Mouse (Mus musculus) heart, embryonic 15.5 days (tissue): Measurements from ENCODE around the gene Nr1i2. TPM values are rescaled to one million over a fixed set of nuclear protein-coding genes. Genes with fewer than 3 reads are reported as not detected.

ENCODE experiments used
- ATAC-seq: fragments of 200-750 bp; cut with Nextera tagmentation; replicated peaks from 2 replicates; pipeline ENCODE4 v1.8.0; 2017; ENCODE audit warnings: low read depth, moderate TSS enrichment; ENCODE audit not compliant: insufficient number of reproducible peaks, insufficient read depth, low FRiP score
- H3K27ac ChIP-seq: fragments of 300-500 bp; sonication (generic); 2 replicates; pipeline ENCODE4 v1.5.1; 2015; ENCODE audit warnings: mild to moderate bottlenecking, inconsistent platforms
- H3K27me3 ChIP-seq: fragments of 300-500 bp; sonication (generic); 2 replicates; pipeline ENCODE4 v1.6.1; 2015; ENCODE audit warnings: inconsistent platforms
- H3K36me3 ChIP-seq: fragments of 300-500 bp; sonication (generic); 2 replicates; pipeline ENCODE4 v1.6.1; 2015; ENCODE audit warnings: mild to moderate bottlenecking, inconsistent platforms
- H3K4me1 ChIP-seq: fragments of 300-500 bp; sonication (generic); replicated peaks from 2 replicates; pipeline ENCODE4 v1.6.1; 2015; ENCODE audit warnings: inconsistent platforms
- H3K4me2 ChIP-seq: fragments of 300-500 bp; sonication (generic); 2 replicates; pipeline ENCODE4 v1.6.1; 2015; ENCODE audit warnings: inconsistent platforms, mild to moderate bottlenecking, moderate library complexity
- H3K4me3 ChIP-seq: fragments of 300-500 bp; sonication (generic); 2 replicates; pipeline ENCODE4 v1.5.1; 2015; ENCODE audit warnings: mild to moderate bottlenecking, inconsistent platforms
- H3K9ac ChIP-seq: fragments of 300-500 bp; sonication (generic); 2 replicates; pipeline ENCODE4 v1.6.1; 2015; ENCODE audit warnings: mild to moderate bottlenecking, inconsistent platforms
- H3K9me3 ChIP-seq: fragments of 300-500 bp; sonication (generic); replicated peaks from 2 replicates; pipeline ENCODE4 v1.6.1; 2016; ENCODE audit warnings: inconsistent platforms
- WGBS: fragments of 180-500 bp; shearing (Covaris S2); methylation state at CpG from one replicate; pipeline ENCODE4 v1.1.7; 2015; ENCODE audit warnings: mixed read lengths; 5-methylcytosine and 5-hydroxymethylcytosine counted together
- polyA plus RNA-seq: library from polyadenylated mRNA; unstranded; fragments of >200 nt; fragmentation: Nextera tagmentation; extraction: Ambion mirVana; gene quantifications from 2 replicates; pipeline ENCODE4 v1.2.1, GENCODE M21; 2015

The Nr1i2 gene
- polyA plus RNA-seq, 1 experiment from 2014 or later, result not detected

GRCm38 (mm10) chr16:38307651-38308050 lies 13.0 kb upstream of the Nr1i2 start:
- WGBS, result 66% methylated on average over 7 of the region's 7 CpGs
- H3K4me1 ChIP-seq, result no peaks in the 10 kb centered on the region; the same call in 1 of the 2 replicates
- H3K36me3 ChIP-seq, result no peaks in the 10 kb centered on the region
- no peaks in the 10 kb centered on the region for H3K27me3 ChIP-seq
- H3K4me3 ChIP-seq, result no peak overlapping the region
- no peaks in the 10 kb centered on the region for H3K9me3 ChIP-seq
- no peak overlapping the region for H3K27ac ChIP-seq
- no peak overlapping the region for H3K9ac ChIP-seq
- H3K4me2 ChIP-seq, result no peak overlapping the region
- no peak for ATAC-seq

DNA sequence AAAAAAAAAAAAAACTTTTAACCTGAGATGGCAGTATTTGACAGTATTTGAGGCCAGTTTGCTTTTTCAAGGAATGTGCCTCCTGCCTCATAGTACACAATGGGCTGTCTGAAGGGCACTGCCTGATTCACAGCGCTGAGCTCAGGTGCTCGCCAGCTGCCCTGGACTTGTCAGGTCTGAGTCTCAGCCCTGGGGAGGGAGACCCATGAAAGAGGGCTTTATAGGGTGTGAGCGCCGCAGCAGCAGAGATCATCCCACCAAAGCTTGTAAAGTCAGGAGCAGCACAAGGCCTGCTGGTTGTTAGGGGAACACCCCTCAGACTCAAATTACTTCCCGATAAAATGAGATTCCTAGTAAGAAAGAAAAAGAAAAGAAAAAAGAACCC lies 12.6 kb upstream of the Nr1i2 start:
- Histone ChIP-seq H3K4me1 (no peaks in the 10 kb centered on the region; the same call in 1 of the 2 replicates), H3K27ac (no peak overlapping the region), H3K9me3 (no peaks in the 10 kb centered on the region), H3K4me2 (no peak overlapping the region), H3K4me3 (no peak overlapping the region), H3K9ac (no peak overlapping the region), H3K36me3 (no peaks in the 10 kb centered on the region), H3K27me3 (no peaks in the 10 kb centered on the region)
- 58% methylated on average over 5 of the region's 5 CpGs for whole genome bisulfite sequencing
- no peak for ATAC-seq

GRCm38 (mm10) chr16:38306571-38307220 lies 12.1 kb upstream of the Nr1i2 start:
- H3K4me1 ChIP-seq, result no peaks in the 10 kb centered on the region; the same call in 1 of the 2 replicates
- ATAC-seq, result no peak

DNA sequence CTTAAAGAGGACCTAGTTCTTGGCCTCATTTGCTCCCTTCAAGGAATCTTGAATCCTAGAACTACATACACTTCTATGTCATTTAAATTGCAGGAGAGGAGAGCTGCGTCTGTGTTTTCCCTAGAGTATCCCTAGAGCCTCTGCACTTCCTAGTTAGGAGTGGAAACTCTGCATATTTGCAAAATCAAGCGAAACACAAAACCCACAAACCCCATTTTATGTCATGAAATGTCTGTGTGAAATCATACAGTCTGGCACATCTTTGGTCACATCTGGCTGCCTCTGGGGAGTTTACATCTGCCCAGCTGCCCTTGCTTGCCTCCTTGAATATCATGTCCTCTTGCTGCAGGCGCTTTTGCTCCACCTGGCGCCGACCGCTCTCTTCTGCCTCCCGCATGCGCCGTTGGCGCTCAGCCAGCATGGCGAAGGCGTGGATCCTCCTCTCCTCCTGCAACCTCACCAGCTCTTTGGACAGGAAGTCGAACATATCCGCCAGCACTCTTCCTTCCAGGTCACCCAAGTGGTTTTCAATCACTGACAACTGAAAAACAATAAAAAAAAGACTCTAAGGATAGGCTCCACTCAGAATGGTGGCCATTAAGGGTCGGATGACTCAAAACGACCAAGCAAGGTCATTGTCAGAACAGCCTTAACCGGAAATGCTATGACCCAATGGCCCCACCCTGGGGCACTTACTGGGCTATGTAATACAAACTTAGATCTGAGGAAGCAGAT lies 10.0 kb upstream of the Nr1i2 start:
- Histone ChIP-seq H3K4me2 (no peak overlapping the region), H3K9me3 (no peaks in the 10 kb centered on the region), H3K27ac (no peak overlapping the region), H3K9ac (no peak overlapping the region), H3K4me1 (no peaks in the 10 kb centered on the region; the same call in 1 of the 2 replicates), H3K27me3 (no peaks in the 10 kb centered on the region), H3K36me3 (no peaks in the 10 kb centered on the region), H3K4me3 (no peak overlapping the region)
- 56% methylated on average over 17 of the region's 17 CpGs for WGBS
- no peak for ATAC-seq

More at GRCm38 (mm10) chr16:38306571-38307220, 12.1 kb upstream of the Nr1i2 start:
- no peaks in the 10 kb centered on the region for H3K27me3 ChIP-seq
- no peak overlapping the region for H3K9ac ChIP-seq
- H3K36me3 ChIP-seq, result no peaks in the 10 kb centered on the region
- no peak overlapping the region for H3K4me3 ChIP-seq
- 50% methylated on average over 18 of the region's 18 CpGs for WGBS
- H3K9me3 ChIP-seq, result no peaks in the 10 kb centered on the region
- H3K4me2 ChIP-seq, result no peak overlapping the region
- no peak overlapping the region for H3K27ac ChIP-seq

GRCm38 (mm10) chr16:38302367-38302766 lies 7.7 kb upstream of the Nr1i2 start:
- no peak overlapping the region for H3K4me3 ChIP-seq
- H3K9me3 ChIP-seq, result no peaks in the 10 kb centered on the region
- WGBS, result 84% methylated on average over 13 of the region's 13 CpGs
- H3K27me3 ChIP-seq, result no peaks in the 10 kb centered on the region
- H3K9ac ChIP-seq, result no peak overlapping the region
- no peaks in the 10 kb centered on the region for H3K36me3 ChIP-seq
- no peak overlapping the region for H3K27ac ChIP-seq
- ATAC-seq, result no peak
- H3K4me2 ChIP-seq, result no peak overlapping the region
- no peaks in the 10 kb centered on the region; the same call in 1 of the 2 replicates for H3K4me1 ChIP-seq

- Histone ChIP-seq H3K9ac (no peak overlapping the region), H3K4me2 (no peak overlapping the region), H3K27me3 (no peaks in the 10 kb centered on the region), H3K4me3 (no peak overlapping the region), H3K27ac (no peak overlapping the region), H3K4me1 (peaks cover 2% of the 10 kb centered on the region; the same call in 1 of the 2 replicates), H3K36me3 (no peaks in the 10 kb centered on the region), H3K9me3 (no peaks in the 10 kb centered on the region)
- no peak for ATAC-seq
- 80% methylated on average over 6 of the region's 6 CpGs for WGBS
Observed at GRCm38 (mm10) chr16:38298410-38298809, 3.8 kb upstream of the Nr1i2 start.

- 38% methylated on average over 5 of the region's 5 CpGs for WGBS
- no peaks in the 10 kb centered on the region for H3K36me3 ChIP-seq
- H3K9ac ChIP-seq, result no peak overlapping the region
- H3K4me2 ChIP-seq, result no peak overlapping the region
- no peaks in the 10 kb centered on the region for H3K27me3 ChIP-seq
- no peak overlapping the region for H3K4me3 ChIP-seq
- H3K9me3 ChIP-seq, result no peaks in the 10 kb centered on the region
- no peak for ATAC-seq
- H3K27ac ChIP-seq, result no peak overlapping the region
- H3K4me1 ChIP-seq, result peaks cover 2% of the 10 kb centered on the region; the same call in 1 of the 2 replicates
Observed at GRCm38 (mm10) chr16:38295349-38295930, 816 bp upstream of the Nr1i2 start.

DNA sequence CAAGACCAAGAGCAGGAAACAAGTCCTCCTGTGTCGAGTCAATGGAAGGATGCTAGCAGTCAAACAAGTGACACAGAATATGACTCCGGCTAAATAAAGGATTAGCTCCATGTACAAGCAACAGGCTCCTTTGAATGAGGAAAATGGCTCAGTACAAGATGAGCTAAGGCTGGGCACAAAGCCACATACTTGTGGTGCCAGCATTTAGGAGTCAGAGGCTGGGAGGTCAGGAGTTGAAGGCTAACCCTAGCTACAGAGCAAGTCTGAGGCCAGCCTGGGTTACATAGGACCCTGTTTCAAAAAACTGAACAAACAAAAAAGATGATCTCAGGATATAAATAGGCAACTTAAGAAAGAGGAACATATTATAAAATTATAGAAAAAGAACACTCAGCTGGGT lies 4.5 kb downstream of the Nr1i2 start:
- Histone ChIP-seq H3K27ac (no peak overlapping the region), H3K9ac (no peak overlapping the region), H3K4me1 (peaks cover 3% of the 10 kb centered on the region; the same call in 1 of the 2 replicates), H3K4me3 (no peak overlapping the region), H3K36me3 (no peaks in the 10 kb centered on the region), H3K9me3 (no peaks in the 10 kb centered on the region), H3K27me3 (no peaks in the 10 kb centered on the region), H3K4me2 (no peak overlapping the region)
- 54% methylated on average over 2 of the region's 2 CpGs for WGBS
- no peak for ATAC-seq

- no peak overlapping the region for H3K4me3 ChIP-seq
- no peak overlapping the region for H3K27ac ChIP-seq
- H3K27me3 ChIP-seq, result no peaks in the 10 kb centered on the region
- no peaks in the 10 kb centered on the region for H3K36me3 ChIP-seq
- H3K4me2 ChIP-seq, result no peak overlapping the region
- 31% methylated on average over 6 of the region's 6 CpGs for WGBS
- H3K4me1 ChIP-seq, result 0 out of 2 replicates have a peak, but pooled peaks cover 2% of the 10 kb centered on the region
- ATAC-seq, result no peak
- H3K9ac ChIP-seq, result no peak overlapping the region
- H3K9me3 ChIP-seq, result no peaks in the 10 kb centered on the region
Observed at GRCm38 (mm10) chr16:38288851-38289250, 5.8 kb downstream of the Nr1i2 start.

GRCm38 (mm10) chr16:38287762-38288161 lies 6.9 kb downstream of the Nr1i2 start:
- H3K4me2 ChIP-seq, result no peak overlapping the region

DNA sequence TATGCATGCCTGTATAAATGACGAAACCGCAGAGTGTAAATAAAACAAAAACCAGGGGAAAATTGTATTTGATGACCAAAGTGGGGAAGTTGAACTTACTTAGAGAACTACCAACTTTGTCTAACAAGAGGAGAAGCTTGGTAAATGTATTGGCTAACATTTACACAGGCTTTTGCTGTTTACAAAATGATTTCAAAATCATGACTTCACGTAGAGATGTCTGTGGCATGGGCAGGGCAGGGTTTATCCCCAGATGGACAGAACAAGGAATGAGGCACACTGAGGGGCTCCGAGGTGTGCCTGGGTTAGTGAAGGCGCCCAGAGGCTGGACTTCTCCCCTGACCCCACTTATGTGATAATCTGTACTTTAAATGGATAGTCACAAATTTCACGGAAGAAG lies 7.3 kb downstream of the Nr1i2 start:
- Histone ChIP-seq H3K4me3 (no peak overlapping the region), H3K27me3 (no peaks in the 10 kb centered on the region), H3K27ac (no peak overlapping the region), H3K4me2 (no peak overlapping the region), H3K9me3 (no peaks in the 10 kb centered on the region), H3K9ac (no peak overlapping the region), H3K4me1 (0 out of 2 replicates have a peak, but pooled peaks cover 2% of the 10 kb centered on the region), H3K36me3 (no peaks in the 10 kb centered on the region)
- 76% methylated on average over 6 of the region's 6 CpGs for WGBS
- ATAC-seq, result no peak

More at GRCm38 (mm10) chr16:38287762-38288161, 6.9 kb downstream of the Nr1i2 start:
- 83% methylated on average over 3 of the region's 3 CpGs for WGBS
- Histone ChIP-seq H3K4me1 (0 out of 2 replicates have a peak, but pooled peaks cover 2% of the 10 kb centered on the region), H3K9ac (no peak overlapping the region), H3K27me3 (no peaks in the 10 kb centered on the region), H3K9me3 (no peaks in the 10 kb centered on the region), H3K36me3 (no peaks in the 10 kb centered on the region), H3K4me3 (no peak overlapping the region), H3K27ac (no peak overlapping the region)
- ATAC-seq, result no peak
